Mouse (Mus musculus) megakaryocyte, adult 5-6 weeks (primary cell): Measurements from ENCODE around the gene Chsy1. TPM values are rescaled to one million over a fixed set of nuclear protein-coding genes. Genes with fewer than 3 reads are reported as not detected.

Source experiments
- ATAC-seq: 2 replicates; pipeline ENCODE4 v1.8.0; 2016; ENCODE audit warnings: mild to moderate bottlenecking, inconsistent platforms; ENCODE audit not compliant: poor library complexity, severe bottlenecking
- total RNA-seq, 2 experiments: library from RNA; stranded (forward) in 1 of 2; stranded (reverse) in 1 of 2; fragments of 153-499, 151-499 nt in 1 of 2; fragments of 221-1000, 200-1000 nt in 1 of 2; gene quantifications; 2 replicates each; pipeline versions ENCODE4 v1.2.3 to v1.2.4; 2015 to 2017

Chsy1 gene
- total RNA-seq, 2 experiments from 2014 or later = 18.2 to 37.1 TPM

- ATAC-seq = no peak
Measured at GRCm38 (mm10) chr7:66200383-66200782, 91.1 kb downstream of the Chsy1 start.

GRCm38 (mm10) chr7:66200791-66201450 is 91.6 kb downstream of the Chsy1 start:
- no peak for ATAC-seq

- no peak for ATAC-seq
Measured at GRCm38 (mm10) chr7:66201657-66202056, 92.3 kb downstream of the Chsy1 start.

- ATAC-seq = no peak
Measured at GRCm38 (mm10) chr7:66209920-66210319, 100.6 kb downstream of the Chsy1 start.

- peak; percentile 67 for ATAC-seq
Measured at GRCm38 (mm10) chr7:66212887-66213286, 103.6 kb downstream of the Chsy1 start.

- no peak for ATAC-seq
Measured at GRCm38 (mm10) chr7:66214477-66214876, 105.2 kb downstream of the Chsy1 start.

- ATAC-seq = no peak
Measured at GRCm38 (mm10) chr7:66215911-66216310, 106.6 kb downstream of the Chsy1 start.

- no peak for ATAC-seq
Measured at GRCm38 (mm10) chr7:66217011-66217410, 107.7 kb downstream of the Chsy1 start.

- ATAC-seq = no peak
Measured at GRCm38 (mm10) chr7:66217531-66218094, 108.3 kb downstream of the Chsy1 start.

- ATAC-seq = peak; percentile 28; the same call in 1 of the 2 replicates
Measured at GRCm38 (mm10) chr7:66218193-66219014, 109.1 kb downstream of the Chsy1 start.

- no peak for ATAC-seq
Measured at GRCm38 (mm10) chr7:66219028-66219793, 109.9 kb downstream of the Chsy1 start.

- no peak for ATAC-seq
Measured at GRCm38 (mm10) chr7:66219794-66220227, 110.5 kb downstream of the Chsy1 start.

- ATAC-seq = no peak
Measured at GRCm38 (mm10) chr7:66222621-66223091, 113.3 kb downstream of the Chsy1 start.

Other genes starting within 250 kb of the Chsy1 start
- not detected in 2 replicates for gene Pcsk6, start 247.8 kb upstream of the Chsy1 start, total RNA-seq (2015)
- not detected in 2 replicates for gene Pcsk6, start 247.8 kb upstream of the Chsy1 start, total RNA-seq (2017)
- gene Gm45213, start 65.9 kb upstream of the Chsy1 start, total RNA-seq (2015) = not detected in 2 replicates
- not detected in 2 replicates for gene Gm45213, start 65.9 kb upstream of the Chsy1 start, total RNA-seq (2017)
- 53.8 and 59.6 TPM in 2 replicates for gene Snrpa1, start 50.5 kb upstream of the Chsy1 start, total RNA-seq (2015)
- gene Snrpa1, start 50.5 kb upstream of the Chsy1 start, total RNA-seq (2017) = 61.4 and 76.3 TPM in 2 replicates
- 113 and 122 TPM in 2 replicates for gene Selenos, start 29.9 kb upstream of the Chsy1 start, total RNA-seq (2015)
- 74.8 and 84.5 TPM in 2 replicates for gene Selenos, start 29.9 kb upstream of the Chsy1 start, total RNA-seq (2017)